Comparison of ENCODE assay signal across 9 mouse cellular contexts in genomic region chr6:86335121-86335849, GRCm38 (mm10).
"Had no signal": no experiment of that assay in that cellular context is flagged by ENCODE, and none has a peak within 500 bp of the region (broad histone marks: within the 10 kb centered on the region; RNA-seq: fewer than 3 reads in every experiment).

No protein-coding gene starts in this region.

- H3K4me3 ChIP-seq: limb, embryonic 12.5 days; midbrain, embryonic 10.5 days; myocyte had no signal

- H3K27ac ChIP-seq: limb, embryonic 12.5 days; liver, embryonic 14.5 days; midbrain, embryonic 10.5 days; stomach, postnatal 0 days had no signal

- DNase-seq: layer of hippocampus, adult 9-11 months; layer of hippocampus, postnatal 36 days; midbrain, embryonic 14.5 days; thymus, postnatal 4 days had no signal
